Comparison of ENCODE assay signal across 12 mouse cellular contexts in genomic region chr2:107519326-107519725, GRCm38 (mm10).
DNase-seq lines count a peak whose midpoint lies in the region; ATAC-seq lines count a peak whose summit lies in the region.
"Had no signal": no experiment of that assay in that cellular context is flagged by ENCODE, and none has a peak within 500 bp of the region (broad histone marks: within the 10 kb centered on the region; RNA-seq: fewer than 3 reads in every experiment).

No protein-coding gene starts in this region.

- no peaks in the 10 kb centered on the region for H3K36me3 ChIP-seq in heart, embryonic 11.5 days (ENCODE audit: control insufficient read depth, insufficient read depth, low read length)
- H3K36me3 ChIP-seq: hindbrain, embryonic 15.5 days; neural tube, embryonic 12.5 days had no signal

- no peak overlapping the region for H3K27ac ChIP-seq in heart, embryonic 11.5 days (ENCODE audit: low read depth, low read length)
- H3K27ac ChIP-seq: hindbrain, embryonic 15.5 days; liver, embryonic 14.5 days; neural tube, embryonic 12.5 days had no signal

- intact Hi-C loops in left cerebral cortex, postnatal 25 days (cut with DNase I): loop anchor here (2.0 kb wide), 2 partner anchors 229 to 545 kb away; partner anchors contain the start of genes Arl14ep and Kcna4

- 0 out of 2 replicates have a peak, but pooled peaks cover 2% of the 10 kb centered on the region for H3K4me1 ChIP-seq in heart, embryonic 11.5 days (ENCODE audit: control insufficient read depth, insufficient read depth, low read length)
- H3K4me1 ChIP-seq: hindbrain, embryonic 15.5 days; neural tube, embryonic 12.5 days had no signal

- no peak overlapping the region for H3K4me3 ChIP-seq in heart, embryonic 11.5 days (ENCODE audit: low read depth, low read length)
- H3K4me3 ChIP-seq: hindbrain, embryonic 15.5 days; neural tube, embryonic 12.5 days had no signal

- peak; percentile 2 to 23 for DNase-seq in heart, adult 18-20 months
- DNase-seq in urinary bladder, postnatal 25 days (ENCODE audit: low spot score): peak; percentile 5
- no peak for DNase-seq in urinary bladder, postnatal 10 days (ENCODE audit: low spot score)
- DNase-seq in left cerebral cortex, postnatal 25 days (ENCODE audit: low spot score in 2 of 2): peak; percentile 66 to 96
- DNase-seq in spleen, postnatal 10 days (ENCODE audit: low spot score in 2 of 2): no peak
- no peak for DNase-seq in adrenal gland, adult (ENCODE audit: inconsistent age in 2 of 2, low spot score in 1 of 2)
- DNase-seq: cerebellum, adult 18-20 months had no signal

- H3K9me3 ChIP-seq in heart, embryonic 11.5 days (replicated peaks; ENCODE audit: control insufficient read depth, low read length): no peaks in the 10 kb centered on the region
- H3K9me3 ChIP-seq: hindbrain, embryonic 15.5 days; neural tube, embryonic 12.5 days had no signal

- H3K4me2 ChIP-seq in heart, embryonic 11.5 days: no peak overlapping the region
- H3K4me2 ChIP-seq: hindbrain, embryonic 15.5 days; neural tube, embryonic 12.5 days had no signal

- no peak for ATAC-seq in heart, embryonic 11.5 days (replicated peaks; ENCODE audit: insufficient number of reproducible peaks, low FRiP score, low TSS enrichment)
- ATAC-seq in inflammation-experienced regulatory T-cells, adult 6 months: no peak

- 44% methylated on average over 3 of the region's 3 CpGs for WGBS in heart, embryonic 11.5 days (ENCODE audit: insufficient replicate concordance)

- H3K9ac ChIP-seq in heart, embryonic 11.5 days (ENCODE audit: low read depth, low read length): no peak overlapping the region
- H3K9ac ChIP-seq: hindbrain, embryonic 15.5 days; liver, embryonic 14.5 days; neural tube, embryonic 12.5 days had no signal

- H3K27me3 ChIP-seq in heart, embryonic 11.5 days (ENCODE audit: control insufficient read depth, insufficient read depth, low read length): no peaks in the 10 kb centered on the region
- H3K27me3 ChIP-seq: hindbrain, embryonic 15.5 days; neural tube, embryonic 12.5 days had no signal

Comparison
In these comparisons a context has a peak if more than half of its experiments do, and no peak if none do; other contexts are left out.
1. DNase-seq: peak in heart, adult 18-20 months (2 of 2), urinary bladder, postnatal 25 days (single experiment) and left cerebral cortex, postnatal 25 days (2 of 2); none in urinary bladder, postnatal 10 days (single experiment), spleen, postnatal 10 days (0 of 2) and adrenal gland, adult (0 of 2).